Mouse (Mus musculus) forebrain, postnatal 0 days (tissue): Measurements from ENCODE around the gene Traf3. TPM values are rescaled to one million over a fixed set of nuclear protein-coding genes. Genes with fewer than 3 reads are reported as not detected.

Experiments used
- ATAC-seq: fragments of 200-750 bp; cut with Nextera tagmentation; 2 replicates; pipeline ENCODE4 v1.8.0; 2017; ENCODE audit warnings: mild to moderate bottlenecking, moderate library complexity
- DNase-seq: peaks from one replicate; pipeline ENCODE4 v3.0.0-alpha.2; 2015
- H3K27ac ChIP-seq: fragments of 300-500 bp; sonication (generic); 2 replicates; pipeline ENCODE4 v1.5.1; 2014; ENCODE audit warnings: low read depth, mild to moderate bottlenecking, antibody characterized with exemption, low read length, moderate library complexity, mixed read lengths
- H3K27me3 ChIP-seq: fragments of 300-500 bp; sonication (generic); 2 replicates; pipeline ENCODE4 v1.6.1; 2014; ENCODE audit warnings: mild to moderate bottlenecking, low read length, mixed read lengths; ENCODE audit not compliant: insufficient read depth
- H3K36me3 ChIP-seq: fragments of 300-500 bp; sonication (generic); 2 replicates; pipeline ENCODE4 v1.6.1; 2014; ENCODE audit warnings: mild to moderate bottlenecking, moderate library complexity; ENCODE audit not compliant: insufficient read depth
- H3K4me1 ChIP-seq: fragments of 300-500 bp; sonication (generic); 2 replicates; pipeline ENCODE4 v1.6.1; 2014; ENCODE audit warnings: antibody characterized with exemption; ENCODE audit not compliant: insufficient read depth
- H3K4me2 ChIP-seq: fragments of 300-500 bp; sonication (generic); 2 replicates; pipeline ENCODE4 v1.6.1; 2014; ENCODE audit warnings: low read depth, mild to moderate bottlenecking, moderate library complexity
- H3K4me3 ChIP-seq: fragments of 300-500 bp; sonication (generic); 2 replicates; pipeline ENCODE4 v1.5.1; 2014; ENCODE audit warnings: low read depth, low read length, mixed read lengths
- H3K9ac ChIP-seq: fragments of 300-500 bp; sonication (generic); 2 replicates; pipeline ENCODE4 v1.6.1; 2014; ENCODE audit warnings: mild to moderate bottlenecking
- H3K9me3 ChIP-seq: fragments of 300-500 bp; sonication (generic); 2 replicates; pipeline ENCODE4 v1.6.1; 2016; ENCODE audit warnings: low read length
- CTCF ChIP-seq: sonication (generic); IDR thresholded peaks from 2 replicates; pipeline ENCODE4 v1.5.1; 2016; ENCODE audit warnings: antibody characterized with exemption, control low read depth, low read depth
- WGBS: fragments of 180-500 bp; shearing (Covaris S2); extraction: QIAGEN DNeasy Blood & Tissue Kit; methylation state at CpG from one replicate; pipeline ENCODE4 v1.1.7; 2014; 5-methylcytosine and 5-hydroxymethylcytosine counted together
- polyA plus RNA-seq: library from polyadenylated mRNA; unstranded; fragments of >200 nt; fragmentation: Nextera tagmentation; extraction: Ambion mirVana; gene quantifications from 2 replicates; pipeline ENCODE4 v1.2.1, GENCODE M21; 2015
- total RNA-seq: library from RNA; depleted of rRNA; stranded (reverse); fragments of >200 nt; gene quantifications from 2 replicates; pipeline ENCODE4 v1.2.3, GENCODE M21; 2014

The Traf3 gene
- total and polyA plus RNA-seq, 2 experiments from 2014 or later = 11.5 to 25.1 TPM

- TF ChIP-seq CTCF = no peak
- no peak overlapping the region for H3K27ac ChIP-seq
- no peaks in the 10 kb centered on the region for H3K9me3 ChIP-seq
- no peaks in the 10 kb centered on the region for H3K27me3 ChIP-seq
- no peak overlapping the region for H3K9ac ChIP-seq
- H3K4me3 ChIP-seq = no peak overlapping the region
- no peaks in the 10 kb centered on the region for H3K4me1 ChIP-seq
- DNase-seq (no peak), ATAC-seq (no peak)
- 96% methylated on average over 27 of the region's 27 CpGs for WGBS
- H3K36me3 ChIP-seq = peaks cover 89% of the 10 kb centered on the region
- H3K4me2 ChIP-seq = no peak overlapping the region
Measured at GRCm38 (mm10) chr12:111301322-111302017, 135.3 kb downstream of the Traf3 start.

DNA sequence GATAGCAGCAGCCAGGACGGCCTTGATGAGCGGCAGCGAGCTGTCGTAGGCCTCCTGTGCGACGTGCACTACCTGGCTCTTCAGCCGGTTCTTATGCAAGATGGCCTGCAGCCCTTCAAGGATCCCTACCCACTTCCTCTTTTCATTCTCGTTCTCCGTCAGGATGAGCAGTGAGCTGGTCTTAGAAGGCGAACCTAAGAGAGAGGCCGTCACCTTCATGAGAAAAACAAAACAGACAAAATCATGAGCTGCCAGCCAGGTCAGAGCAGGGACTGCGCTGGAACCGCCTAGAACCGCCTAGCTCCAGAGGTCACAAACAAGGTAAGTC, 135.8 kb downstream of the Traf3 start:
- Histone ChIP-seq H3K27ac (no peak overlapping the region), H3K4me2 (no peak overlapping the region), H3K27me3 (no peaks in the 10 kb centered on the region), H3K36me3 (peaks cover 89% of the 10 kb centered on the region), H3K4me3 (no peak overlapping the region), H3K4me1 (no peaks in the 10 kb centered on the region), H3K9me3 (no peaks in the 10 kb centered on the region), H3K9ac (no peak overlapping the region)
- ATAC-seq (no peak), DNase-seq (no peak)
- WGBS = 95% methylated on average over 14 of the region's 14 CpGs
- TF ChIP-seq CTCF = no peak

- no peak overlapping the region for H3K4me2 ChIP-seq
- TF ChIP-seq CTCF = no peak
- H3K27me3 ChIP-seq = no peaks in the 10 kb centered on the region
- no peak overlapping the region for H3K27ac ChIP-seq
- 95% methylated on average over 8 of the region's 8 CpGs for WGBS
- no peak for DNase-seq
- H3K4me1 ChIP-seq = no peaks in the 10 kb centered on the region
- no peak overlapping the region for H3K4me3 ChIP-seq
- ATAC-seq = no peak
- H3K36me3 ChIP-seq = peaks cover 87% of the 10 kb centered on the region
- no peaks in the 10 kb centered on the region for H3K9me3 ChIP-seq
- H3K9ac ChIP-seq = no peak overlapping the region
Measured at GRCm38 (mm10) chr12:111303702-111304337, 137.7 kb downstream of the Traf3 start.

DNA sequence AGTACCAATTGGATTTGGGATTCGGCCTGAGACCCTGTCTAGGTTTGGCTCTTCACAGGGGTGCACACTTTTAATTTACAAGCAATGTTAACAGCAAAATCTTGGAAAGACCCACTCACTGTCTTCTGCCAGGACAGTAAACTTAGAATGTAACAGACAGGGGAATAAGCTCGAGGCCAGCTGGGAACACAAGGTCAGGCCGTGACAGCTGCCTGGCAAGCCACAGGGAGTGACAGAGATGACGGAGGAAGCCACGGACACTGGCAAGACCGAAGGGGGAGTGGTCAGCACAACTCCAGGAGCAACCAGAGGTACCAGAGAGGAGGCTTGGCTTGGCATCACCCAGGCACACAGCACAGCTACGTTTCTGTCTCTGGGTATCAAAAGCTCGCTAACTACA, 140.7 kb downstream of the Traf3 start:
- no peak for ATAC-seq
- no peak overlapping the region for H3K9ac ChIP-seq
- no peak overlapping the region for H3K4me3 ChIP-seq
- no peak for TF ChIP-seq CTCF
- H3K27me3 ChIP-seq = no peaks in the 10 kb centered on the region
- DNase-seq = no peak
- H3K36me3 ChIP-seq = peaks cover 94% of the 10 kb centered on the region
- no peaks in the 10 kb centered on the region for H3K4me1 ChIP-seq
- H3K27ac ChIP-seq = no peak overlapping the region
- 90% methylated on average over 8 of the region's 8 CpGs for WGBS
- no peaks in the 10 kb centered on the region for H3K9me3 ChIP-seq
- H3K4me2 ChIP-seq = no peak overlapping the region

- Histone ChIP-seq H3K27me3 (no peaks in the 10 kb centered on the region), H3K9me3 (no peaks in the 10 kb centered on the region), H3K9ac (no peak overlapping the region), H3K4me3 (no peak overlapping the region), H3K36me3 (peaks cover 94% of the 10 kb centered on the region), H3K4me1 (no peaks in the 10 kb centered on the region), H3K4me2 (no peak overlapping the region), H3K27ac (no peak overlapping the region)
- ATAC-seq (no peak), DNase-seq (no peak)
- TF ChIP-seq CTCF = no peak
- WGBS = 78% methylated on average over 12 of the region's 12 CpGs
Measured at GRCm38 (mm10) chr12:111309256-111309655, 143.1 kb downstream of the Traf3 start.

GRCm38 (mm10) chr12:111309931-111310330, 143.8 kb downstream of the Traf3 start:
- no peak overlapping the region for H3K4me3 ChIP-seq
- H3K9me3 ChIP-seq = no peaks in the 10 kb centered on the region
- no peak for DNase-seq
- no peak overlapping the region for H3K4me2 ChIP-seq
- no peak overlapping the region for H3K9ac ChIP-seq
- H3K27me3 ChIP-seq = no peaks in the 10 kb centered on the region
- no peak for TF ChIP-seq CTCF
- H3K36me3 ChIP-seq = peaks cover 94% of the 10 kb centered on the region
- ATAC-seq = no peak
- no peaks in the 10 kb centered on the region for H3K4me1 ChIP-seq
- 87% methylated on average over 14 of the region's 14 CpGs for WGBS
- no peak overlapping the region for H3K27ac ChIP-seq

GRCm38 (mm10) chr12:111311775-111312174, 145.6 kb downstream of the Traf3 start:
- no peak overlapping the region for H3K27ac ChIP-seq
- H3K4me3 ChIP-seq = no peak overlapping the region
- 94% methylated on average over 10 of the region's 10 CpGs for WGBS
- no peaks in the 10 kb centered on the region for H3K27me3 ChIP-seq
- H3K36me3 ChIP-seq = peaks cover 94% of the 10 kb centered on the region
- DNase-seq (no peak), ATAC-seq (no peak)
- TF ChIP-seq CTCF = no peak
- H3K4me2 ChIP-seq = no peak overlapping the region
- H3K4me1 ChIP-seq = no peaks in the 10 kb centered on the region
- H3K9ac ChIP-seq = no peak overlapping the region
- no peaks in the 10 kb centered on the region for H3K9me3 ChIP-seq
